Mouse (Mus musculus) adrenal gland, postnatal 14 days (tissue): ENCODE measurements around the gene Ttc6. TPM values are rescaled to one million over a fixed set of nuclear protein-coding genes. Genes with fewer than 3 reads are reported as not detected.
A peak's percentile ranks its signal among the peaks of the same experiment; 100 is the strongest.

Experiments
- DNase-seq: peaks from one replicate; pipeline ENCODE4 v3.0.0; 2021; ENCODE audit warnings: mixed read lengths
- total RNA-seq: library from RNA; stranded (reverse); gene quantifications from 2 replicates; pipeline ENCODE4 v1.2.3, GENCODE M21; 2021

Ttc6 gene
- total RNA-seq, 1 experiment from 2014 or later: not detected

DNA sequence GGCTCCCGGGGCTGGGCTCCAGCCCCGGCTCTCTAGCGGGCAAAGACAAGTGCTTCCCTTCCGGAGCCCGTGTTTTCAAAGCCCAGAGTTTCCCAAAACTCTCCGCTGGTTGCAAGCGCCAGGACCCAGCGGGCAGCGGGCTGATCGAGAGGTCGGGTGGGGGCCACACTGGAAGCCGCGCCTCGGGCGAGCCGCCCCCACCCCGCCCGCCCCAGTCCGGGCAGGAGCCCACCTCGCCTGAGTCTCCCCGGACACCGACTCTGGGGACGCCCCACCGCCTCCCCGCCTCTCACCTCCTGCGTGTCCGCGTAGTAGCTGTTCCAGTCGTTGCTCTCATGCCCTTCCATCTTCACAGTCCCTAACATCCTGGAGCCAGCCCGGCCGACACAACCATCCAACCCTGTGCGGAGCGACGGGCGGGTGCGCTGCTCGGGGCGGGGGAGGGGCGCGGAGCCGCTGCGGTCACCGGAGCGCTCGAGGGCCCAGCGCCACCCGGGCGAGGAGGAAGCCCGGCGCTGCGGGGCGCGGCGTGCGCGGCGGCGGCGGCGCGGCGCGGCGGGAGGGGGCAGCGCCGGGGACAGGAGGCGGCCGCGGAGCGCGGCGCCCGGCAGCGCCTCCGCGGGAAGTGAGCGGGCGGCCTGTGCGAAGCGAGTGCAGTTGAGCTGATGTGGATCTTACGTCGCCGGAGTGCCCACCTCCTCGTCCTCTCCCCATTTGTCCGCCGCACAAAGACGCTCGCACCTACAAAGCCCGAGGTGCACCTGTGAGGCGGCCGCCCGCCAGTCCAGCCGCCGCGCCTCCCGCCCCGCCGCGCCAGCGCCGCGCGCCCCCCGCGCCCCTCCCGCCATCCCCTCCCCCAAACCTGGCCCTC is 18.3 kb upstream of the Ttc6 start:
- DNase-seq: peak; percentile 25

- DNase-seq: no peak
These were observed 17.3 kb upstream of the Ttc6 start, which contains the start of gene Foxa1 for GRCm38 (mm10) chr12:57546415-57547201. Gene Foxa1 (minus strand): TSS chr12:57546916.

DNA sequence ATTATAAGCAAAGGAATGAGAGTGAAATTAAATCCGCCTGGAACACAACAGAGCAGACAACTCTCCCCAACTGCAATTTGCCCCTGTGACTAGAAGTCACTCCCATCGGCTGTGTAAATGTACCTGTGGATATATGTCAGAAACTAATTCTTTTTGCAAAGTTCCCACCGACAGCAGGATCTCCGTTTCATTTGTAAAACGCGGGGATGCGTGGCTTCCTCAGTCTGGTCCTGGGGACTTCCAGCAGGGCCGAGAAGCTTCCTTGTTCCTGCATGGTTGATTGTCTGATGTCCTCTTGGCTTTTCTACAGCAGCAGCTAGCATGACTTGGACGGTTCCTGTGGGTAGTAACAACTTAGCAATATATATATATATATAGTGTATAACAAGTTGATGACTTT is 16.0 kb upstream of the Ttc6 start:
- DNase-seq: no peak

DNA sequence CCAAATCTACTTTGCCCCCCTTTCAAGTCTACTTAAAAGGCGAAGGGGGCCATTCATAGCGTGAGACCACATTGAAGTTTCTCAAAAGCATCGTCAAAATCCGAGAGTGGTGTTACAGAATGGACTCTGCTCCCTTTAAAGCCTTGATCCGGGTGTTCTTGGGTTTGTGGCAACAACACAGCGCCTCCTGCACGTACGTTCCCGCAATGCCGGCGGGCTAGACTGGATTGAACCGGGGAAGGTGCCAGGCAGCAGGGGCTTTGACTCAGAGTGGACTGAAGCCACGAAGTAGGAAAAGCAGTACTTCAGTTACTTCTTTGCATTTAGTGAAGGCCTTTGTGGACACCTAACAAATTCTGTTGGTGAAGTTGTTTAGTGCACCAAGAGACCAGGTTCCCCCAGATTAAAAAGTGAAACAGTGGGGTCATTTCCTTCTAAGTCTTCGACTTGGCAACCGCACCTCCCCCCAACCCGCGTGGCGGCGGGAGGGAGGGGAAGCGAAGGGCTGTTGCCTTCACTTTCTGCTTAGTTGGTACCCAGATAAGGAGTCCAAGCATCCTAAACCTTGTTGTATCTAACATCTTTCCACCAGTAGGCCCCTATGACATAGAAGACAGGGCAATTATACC is 15.4 kb upstream of the Ttc6 start:
- DNase-seq: no peak

- DNase-seq: no peak
These were observed 14.8 kb upstream of the Ttc6 start for GRCm38 (mm10) chr12:57548981-57549666.

- no peak for DNase-seq
These were observed 14.2 kb upstream of the Ttc6 start for GRCm38 (mm10) chr12:57549667-57550160.

GRCm38 (mm10) chr12:57550181-57550808 is 13.6 kb upstream of the Ttc6 start:
- DNase-seq: no peak

GRCm38 (mm10) chr12:57550881-57551280 is 13.0 kb upstream of the Ttc6 start:
- no peak for DNase-seq

- no peak for DNase-seq
These were observed 11.6 kb upstream of the Ttc6 start for GRCm38 (mm10) chr12:57552286-57552685.

DNA sequence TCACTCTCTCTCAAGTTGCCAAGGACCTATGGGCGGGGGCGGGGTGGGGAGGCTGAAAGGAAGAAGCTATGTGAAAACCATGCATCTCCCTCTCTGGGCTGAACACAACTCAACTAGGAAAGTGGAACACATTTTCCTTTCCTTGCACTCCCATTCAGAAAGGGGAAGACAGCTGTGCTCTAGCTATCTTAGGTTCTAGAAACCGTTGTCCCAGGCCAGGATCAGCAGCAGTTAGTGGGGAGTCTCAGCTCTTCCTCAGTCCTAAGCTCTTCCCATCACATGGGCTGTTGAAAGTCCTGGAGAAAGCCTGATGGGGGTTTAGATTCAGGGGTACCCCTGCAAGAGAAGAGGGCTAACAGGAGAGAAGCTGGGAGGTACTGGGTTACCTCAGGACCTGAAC is 9.8 kb upstream of the Ttc6 start:
- DNase-seq: no peak

GRCm38 (mm10) chr12:57571773-57572172 is 7.9 kb downstream of the Ttc6 start:
- no peak for DNase-seq

DNA sequence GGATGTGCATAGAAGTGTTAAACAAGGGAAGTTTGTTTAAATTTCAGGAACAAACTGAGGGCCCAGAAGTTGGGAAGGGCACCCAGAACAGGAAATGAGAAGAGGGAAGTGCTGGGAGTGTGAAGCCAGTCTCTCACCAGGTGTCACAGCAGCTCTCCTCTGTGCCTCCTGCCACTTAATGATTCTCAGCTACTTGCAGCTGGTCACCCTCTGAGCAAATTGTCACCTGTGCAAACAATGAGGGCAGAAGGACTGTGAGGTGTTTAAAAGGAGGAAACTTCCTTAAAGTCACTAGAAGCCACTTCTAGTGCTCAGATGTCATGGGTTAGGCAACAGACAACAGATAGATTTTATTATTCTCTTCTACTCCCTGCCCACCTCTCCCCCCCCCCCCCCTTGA is 8.5 kb downstream of the Ttc6 start:
- DNase-seq: no peak

- peak; percentile 45 for DNase-seq
These were observed 12.2 kb downstream of the Ttc6 start for GRCm38 (mm10) chr12:57575931-57576628.

GRCm38 (mm10) chr12:57607624-57608023 is 43.7 kb downstream of the Ttc6 start:
- DNase-seq: no peak

DNA sequence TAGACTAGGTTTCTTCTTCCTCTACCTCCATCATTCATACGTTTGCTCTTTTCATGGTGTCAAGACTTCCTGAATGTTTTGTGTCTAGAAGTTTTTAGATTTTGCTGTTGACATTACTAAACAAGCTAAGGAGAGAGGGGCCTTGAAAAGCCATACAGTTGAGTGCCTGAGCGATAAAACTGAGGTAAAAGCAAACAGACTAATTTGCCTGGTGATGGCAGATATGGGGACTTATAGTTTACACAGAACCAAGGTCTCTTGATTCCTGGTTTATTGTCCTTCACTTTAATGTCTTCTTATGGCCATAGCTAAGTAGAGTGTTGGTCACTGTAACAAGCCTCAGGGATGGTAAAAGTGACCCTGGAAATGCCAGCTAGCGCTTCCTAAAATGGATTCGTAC is 51.2 kb downstream of the Ttc6 start:
- no peak for DNase-seq

DNA sequence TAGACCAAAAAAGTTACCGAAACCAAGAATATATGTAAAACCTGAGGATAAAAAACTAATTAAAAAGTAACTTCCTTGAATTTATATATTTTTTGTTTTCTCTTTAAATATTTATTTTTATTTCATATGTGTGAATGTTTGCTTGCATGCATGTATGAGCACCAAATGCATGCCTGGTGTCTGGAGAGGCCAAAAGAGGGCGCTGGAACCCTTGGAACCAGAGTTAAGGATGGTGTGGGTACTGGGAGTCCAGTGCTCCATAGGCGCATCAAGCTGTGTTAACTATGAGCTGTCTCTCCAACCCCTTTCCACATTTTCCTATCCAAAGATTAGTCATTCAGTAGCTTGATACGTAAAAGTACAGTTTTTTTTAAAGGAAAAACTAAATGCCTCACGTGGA is 58.1 kb downstream of the Ttc6 start:
- no peak for DNase-seq

DNA sequence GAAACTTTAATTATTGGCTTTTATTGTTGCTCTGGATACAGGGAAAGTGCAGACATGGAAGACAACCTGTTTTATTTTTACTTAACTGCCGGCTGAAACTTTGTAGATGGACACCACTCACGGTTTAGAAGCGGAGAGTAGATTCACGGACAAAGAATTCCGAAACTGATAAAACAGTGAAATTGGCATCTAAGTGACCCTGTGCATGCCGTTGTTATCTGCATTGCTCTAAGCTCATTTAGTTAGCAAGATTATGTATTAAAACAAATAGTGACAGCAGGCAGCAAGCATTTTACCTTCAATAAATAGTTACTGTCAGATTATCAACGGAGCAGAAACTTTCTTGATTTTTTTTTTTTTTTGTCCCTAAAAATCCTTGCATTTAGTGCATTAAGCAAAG is 59.4 kb downstream of the Ttc6 start:
- DNase-seq: no peak

DNA sequence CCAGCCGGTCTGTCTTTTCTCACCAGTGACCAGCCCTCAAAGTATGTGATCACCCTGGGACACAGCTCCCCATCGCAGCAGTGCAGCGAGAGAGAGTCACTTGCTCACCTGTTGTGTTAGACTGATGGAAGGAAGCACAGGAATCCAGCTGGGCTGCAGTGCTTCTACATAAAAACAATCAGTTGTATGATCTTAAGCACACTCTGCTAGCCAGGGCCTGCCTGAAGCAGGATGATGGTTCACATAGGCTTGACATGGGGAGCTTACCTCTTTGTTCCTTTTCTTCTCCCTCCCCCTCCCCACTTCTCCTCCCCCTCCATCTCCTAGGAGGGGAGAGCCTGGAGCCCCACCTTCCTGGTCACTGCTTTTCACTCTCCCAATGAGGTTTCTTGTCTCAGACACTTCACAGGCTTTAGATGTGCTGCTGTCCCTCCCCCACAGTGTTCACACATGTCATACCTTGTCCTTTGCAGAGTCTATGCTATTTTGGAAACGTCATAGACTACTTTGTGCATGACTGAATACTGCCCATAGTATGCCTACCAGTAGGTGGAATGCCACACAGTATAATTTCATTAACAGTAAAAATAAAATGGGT is 60.2 kb downstream of the Ttc6 start:
- DNase-seq: no peak

DNA sequence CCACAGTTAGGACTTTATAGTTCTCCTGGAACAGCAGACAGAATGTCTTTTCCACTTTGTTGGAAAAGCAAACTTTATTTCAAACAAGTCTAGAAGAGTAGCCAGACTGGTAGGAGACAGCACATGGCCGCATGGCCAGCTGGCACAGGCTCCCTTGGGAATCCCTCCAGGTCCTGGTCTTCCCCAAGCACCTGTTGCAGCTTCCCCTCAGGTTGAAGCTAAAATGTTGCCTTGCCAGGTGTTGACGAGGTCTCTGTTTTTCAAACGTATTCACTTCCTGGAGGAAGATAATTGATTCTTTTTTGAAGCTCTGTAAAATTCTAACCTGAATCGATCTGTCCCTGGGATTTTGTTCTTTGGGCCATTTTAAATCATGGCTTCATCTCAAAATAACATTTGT is 86.1 kb downstream of the Ttc6 start:
- no peak for DNase-seq

- no peak for DNase-seq
These were observed 86.8 kb downstream of the Ttc6 start for GRCm38 (mm10) chr12:57650677-57651076.
